Mouse (Mus musculus): Measurements from ENCODE around the gene Tymp. TPM values are rescaled to one million over a fixed set of nuclear protein-coding genes. Genes with fewer than 3 reads are reported as not detected.

The Tymp gene
- 0.86 and 1.5 TPM in 2 replicates for polyA plus RNA-seq (2014; fragmentation: Nextera tagmentation; extraction: Ambion mirVana)

DNA sequence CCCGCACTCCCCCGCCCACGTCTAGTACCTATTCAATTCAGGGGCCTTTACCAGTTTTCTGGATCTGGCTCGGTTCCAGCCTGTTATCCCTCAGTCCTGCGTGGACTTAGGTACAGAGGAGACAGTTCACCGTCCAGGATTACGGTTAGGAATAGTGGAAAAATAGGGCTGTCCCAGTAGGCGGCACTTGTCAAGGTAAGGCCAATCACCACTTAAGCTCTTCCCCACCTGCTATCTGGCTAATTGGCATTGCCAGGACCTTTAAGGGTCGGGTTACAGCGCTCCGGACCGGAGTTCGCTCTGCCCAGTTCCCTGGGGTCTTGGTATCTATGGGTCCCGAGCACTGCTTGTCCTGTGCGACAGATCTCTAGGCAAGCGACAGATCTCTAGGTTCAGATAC is at the start of gene Tymp:
Gene Tymp, minus strand, starts transcription at position 83 of the 400 bp plus-strand sequence.
- H3K9ac ChIP-seq (ENCODE audit: low read depth, low read length): no peak within 1 kb of the TSS
- H3K4me1 ChIP-seq (ENCODE audit: control insufficient read depth, insufficient read depth, low read length): peaks cover 25% of the 10 kb centered on the region
- peaks cover 4% of the 10 kb centered on the region for H3K36me3 ChIP-seq (ENCODE audit: control insufficient read depth, insufficient read depth, low read length)
- no peak for ATAC-seq (replicated peaks; ENCODE audit: insufficient number of reproducible peaks, low FRiP score, low TSS enrichment)
- peak within 1 kb of the TSS; percentile 31 for H3K4me2 ChIP-seq
- no peak within 1 kb of the TSS for H3K27ac ChIP-seq (ENCODE audit: low read depth, low read length)
- no peaks in the 10 kb centered on the region for H3K9me3 ChIP-seq (replicated peaks; ENCODE audit: control insufficient read depth, low read length)
- WGBS (ENCODE audit: insufficient replicate concordance): 15% methylated on average over 16 of the region's 16 CpGs
- peaks cover 43% of the 10 kb centered on the region for H3K27me3 ChIP-seq (ENCODE audit: control insufficient read depth, insufficient read depth, low read length)
- H3K4me3 ChIP-seq (ENCODE audit: low read depth, low read length): peak within 1 kb of the TSS; percentile 14; the same call in 1 of the 2 replicates

DNA sequence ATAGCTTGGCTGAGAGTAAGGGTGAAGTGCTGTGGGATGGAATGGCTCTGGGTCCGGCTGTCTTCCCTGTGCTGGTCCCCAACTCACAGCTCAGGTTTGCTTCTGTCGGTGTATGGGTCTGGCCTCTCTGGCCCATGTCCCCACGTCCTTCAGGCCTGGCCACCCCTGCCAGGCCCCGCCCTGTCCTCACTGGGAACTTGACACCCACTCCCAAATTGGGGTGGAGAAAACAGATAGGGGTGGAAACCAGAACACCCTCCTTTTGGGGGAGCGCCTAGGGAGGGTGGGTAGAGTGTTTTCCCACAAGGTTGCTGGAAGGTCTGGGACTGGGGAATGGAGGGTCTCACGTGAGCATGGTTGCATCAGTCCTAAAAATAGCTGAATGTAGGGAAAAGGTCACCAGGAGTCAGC is 48.9 kb upstream of the Tymp start, which contains the start of gene Cpt1b:
Gene Cpt1b, minus strand, starts transcription at position 153 of the 411 bp plus-strand sequence.
- H3K4me2 ChIP-seq: peak within 1 kb of the TSS; percentile 63
- peaks cover 29% of the 10 kb centered on the region for H3K4me1 ChIP-seq (ENCODE audit: control insufficient read depth, insufficient read depth, low read length)
- H3K27me3 ChIP-seq (ENCODE audit: control insufficient read depth, insufficient read depth, low read length): no peaks in the 10 kb centered on the region
- peak within 1 kb of the TSS; percentile 84 for H3K27ac ChIP-seq (ENCODE audit: low read depth, low read length)
- peaks cover 7% of the 10 kb centered on the region; the same call in 1 of the 2 replicates for H3K36me3 ChIP-seq (ENCODE audit: control insufficient read depth, insufficient read depth, low read length)
- H3K4me3 ChIP-seq (ENCODE audit: low read depth, low read length): peak within 1 kb of the TSS; percentile 44
- ATAC-seq (replicated peaks; ENCODE audit: insufficient number of reproducible peaks, low FRiP score, low TSS enrichment): peak; percentile 40
- no peaks in the 10 kb centered on the region for H3K9me3 ChIP-seq (replicated peaks; ENCODE audit: control insufficient read depth, low read length)
- H3K9ac ChIP-seq (ENCODE audit: low read depth, low read length): peak within 1 kb of the TSS; percentile 81
- 16% methylated on average over 6 of the region's 6 CpGs for WGBS (ENCODE audit: insufficient replicate concordance)

DNA sequence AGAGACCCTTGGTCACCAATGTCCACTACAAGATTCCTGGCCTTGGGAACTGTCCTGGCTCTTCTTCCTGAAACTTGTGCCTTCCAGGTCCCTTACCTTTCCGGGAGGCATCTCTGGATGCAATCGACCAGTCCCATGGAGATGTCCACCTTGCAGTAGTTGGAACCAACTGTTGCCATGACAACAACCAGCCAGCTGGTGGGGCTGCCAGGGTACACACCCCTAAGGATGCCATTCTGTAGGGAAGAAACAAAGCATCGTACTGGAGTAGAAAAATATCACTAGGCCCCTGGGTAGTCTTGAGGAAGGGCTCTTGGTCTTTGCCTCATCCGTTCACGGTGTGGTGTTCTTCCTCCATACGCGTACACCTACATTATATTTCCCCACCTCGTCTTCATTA is 47.8 kb upstream of the Tymp start:
- no peak overlapping the region; the same call in 1 of the 2 replicates for H3K9ac ChIP-seq (ENCODE audit: low read depth, low read length)

DNA sequence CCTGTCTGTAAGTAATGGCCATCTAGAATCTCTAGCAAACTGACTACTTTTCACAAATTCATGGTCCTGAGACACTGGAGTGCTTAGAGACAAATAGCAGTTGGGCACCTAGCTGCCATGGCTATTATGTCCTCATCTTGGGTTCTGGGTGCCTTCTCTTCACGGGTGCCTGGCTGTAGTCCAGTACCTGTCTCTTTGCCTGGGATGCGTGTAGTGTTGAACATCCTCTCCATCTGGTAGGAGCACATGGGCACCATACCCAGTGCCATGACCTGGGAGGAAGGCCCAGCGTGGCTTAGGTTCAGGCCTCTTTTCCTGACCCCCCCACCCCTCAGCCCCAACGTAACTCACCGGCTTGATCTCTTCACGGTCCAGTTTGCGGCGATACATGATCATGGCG is 45.1 kb upstream of the Tymp start:
- no peak overlapping the region for H3K4me2 ChIP-seq
- H3K4me3 ChIP-seq (ENCODE audit: low read depth, low read length): no peak overlapping the region
- peaks cover 13% of the 10 kb centered on the region for H3K36me3 ChIP-seq (ENCODE audit: control insufficient read depth, insufficient read depth, low read length)
- peaks cover 20% of the 10 kb centered on the region for H3K4me1 ChIP-seq (ENCODE audit: control insufficient read depth, insufficient read depth, low read length)
- H3K27me3 ChIP-seq (ENCODE audit: control insufficient read depth, insufficient read depth, low read length): no peaks in the 10 kb centered on the region
- ATAC-seq (replicated peaks; ENCODE audit: insufficient number of reproducible peaks, low FRiP score, low TSS enrichment): no peak
- H3K27ac ChIP-seq (ENCODE audit: low read depth, low read length): no peak overlapping the region
- 93% methylated on average over 9 of the region's 9 CpGs for WGBS (ENCODE audit: insufficient replicate concordance)
- H3K9me3 ChIP-seq (replicated peaks; ENCODE audit: control insufficient read depth, low read length): no peaks in the 10 kb centered on the region
- H3K9ac ChIP-seq (ENCODE audit: low read depth, low read length): no peak overlapping the region

More for the DNA sequence above, 47.8 kb upstream of the Tymp start:
- H3K27me3 ChIP-seq (ENCODE audit: control insufficient read depth, insufficient read depth, low read length): no peaks in the 10 kb centered on the region
- WGBS (ENCODE audit: insufficient replicate concordance): 78% methylated on average over 8 of the region's 8 CpGs
- no peak for ATAC-seq (replicated peaks; ENCODE audit: insufficient number of reproducible peaks, low FRiP score, low TSS enrichment)
- peaks cover 25% of the 10 kb centered on the region for H3K4me1 ChIP-seq (ENCODE audit: control insufficient read depth, insufficient read depth, low read length)
- H3K9me3 ChIP-seq (replicated peaks; ENCODE audit: control insufficient read depth, low read length): no peaks in the 10 kb centered on the region
- H3K4me2 ChIP-seq: peak overlapping the region; percentile 63
- peak overlapping the region; percentile 84; the same call in 1 of the 2 replicates for H3K27ac ChIP-seq (ENCODE audit: low read depth, low read length)
- H3K4me3 ChIP-seq (ENCODE audit: low read depth, low read length): peak overlapping the region; percentile 44
- H3K36me3 ChIP-seq (ENCODE audit: control insufficient read depth, insufficient read depth, low read length): peaks cover 13% of the 10 kb centered on the region

DNA sequence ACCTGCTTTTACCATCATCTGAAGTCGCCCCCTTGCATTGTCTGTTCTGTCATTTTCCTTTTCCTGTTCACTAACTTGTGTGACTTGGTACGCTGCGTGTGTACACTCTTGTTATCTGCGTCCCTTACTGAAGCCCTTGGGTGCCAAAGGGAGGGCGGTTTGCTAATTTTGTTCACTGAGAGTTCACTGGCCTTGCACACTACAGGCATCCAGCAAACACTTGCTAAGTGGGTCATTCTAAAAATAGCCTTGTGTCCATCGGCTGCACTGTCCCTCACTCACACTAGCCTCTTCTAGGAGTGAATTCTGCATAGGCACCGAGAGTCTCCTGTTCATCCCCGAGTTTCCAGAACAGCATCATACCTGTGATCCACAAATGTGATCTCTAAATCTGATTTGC is 38.4 kb upstream of the Tymp start:
- peak; percentile 57 for ATAC-seq (replicated peaks; ENCODE audit: insufficient number of reproducible peaks, low FRiP score, low TSS enrichment)
- H3K4me3 ChIP-seq (ENCODE audit: low read depth, low read length): no peak overlapping the region
- 56% methylated on average over 8 of the region's 8 CpGs for WGBS (ENCODE audit: insufficient replicate concordance)

DNA sequence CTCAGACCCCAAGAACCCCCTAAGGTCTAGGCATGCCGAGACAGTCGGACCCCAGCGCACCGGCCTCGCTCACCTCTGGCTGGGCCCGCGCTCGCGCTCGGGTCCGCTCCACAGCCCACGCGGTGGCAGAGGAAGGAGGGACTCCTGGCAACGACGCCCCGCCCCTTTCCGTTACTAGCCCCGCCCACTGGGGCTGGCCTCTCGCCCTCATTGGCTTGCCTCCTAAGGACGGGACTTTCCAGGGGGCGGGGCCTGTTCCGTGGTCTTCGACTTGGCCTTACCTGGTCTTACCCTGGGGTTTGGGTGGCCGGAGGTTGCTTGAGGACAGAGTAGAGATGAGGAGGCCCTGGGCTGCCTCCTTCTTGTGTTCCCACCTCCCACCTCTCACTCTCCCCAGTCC is 33.3 kb upstream of the Tymp start, which contains the start of gene Syce3:
Gene Syce3, minus strand, starts transcription at position 386 of the 400 bp plus-strand sequence.
- ATAC-seq (replicated peaks; ENCODE audit: insufficient number of reproducible peaks, low FRiP score, low TSS enrichment): peak; percentile 42; the same call in 1 of the 2 replicates

More for the DNA sequence above, 38.4 kb upstream of the Tymp start:
- Histone ChIP-seq H3K9me3 (replicated peaks; ENCODE audit: control insufficient read depth, low read length) (no peaks in the 10 kb centered on the region), H3K4me1 (ENCODE audit: control insufficient read depth, insufficient read depth, low read length) (peaks cover 3% of the 10 kb centered on the region), H3K27ac (ENCODE audit: low read depth, low read length) (peak overlapping the region; percentile 75), H3K4me2 (no peak overlapping the region), H3K9ac (ENCODE audit: low read depth, low read length) (no peak overlapping the region), H3K27me3 (ENCODE audit: control insufficient read depth, insufficient read depth, low read length) (no peaks in the 10 kb centered on the region), H3K36me3 (ENCODE audit: control insufficient read depth, insufficient read depth, low read length) (peaks cover 14% of the 10 kb centered on the region; the same call in 1 of the 2 replicates)

DNA sequence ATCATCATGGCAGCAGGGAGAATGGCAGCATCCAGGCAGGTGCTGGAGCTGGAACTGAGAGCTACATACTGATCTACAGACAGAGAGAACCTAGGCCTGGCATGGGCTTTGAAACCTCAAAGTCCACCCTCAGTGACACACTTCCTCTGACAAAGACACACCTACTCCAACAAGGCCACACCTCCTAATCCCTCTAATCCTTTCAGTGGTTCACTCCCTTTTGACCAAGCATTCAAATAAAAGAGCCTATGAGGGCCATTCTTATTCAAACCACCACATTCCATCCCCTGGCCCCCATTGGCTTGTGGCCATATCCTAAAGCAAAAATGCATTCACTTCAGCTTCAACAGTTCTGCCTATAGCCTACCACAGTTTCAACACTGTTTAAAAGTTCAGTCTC is 29.9 kb upstream of the Tymp start:
- no peak overlapping the region for H3K4me3 ChIP-seq (ENCODE audit: low read depth, low read length)
- H3K4me1 ChIP-seq (ENCODE audit: control insufficient read depth, insufficient read depth, low read length): no peaks in the 10 kb centered on the region
- no peaks in the 10 kb centered on the region for H3K36me3 ChIP-seq (ENCODE audit: control insufficient read depth, insufficient read depth, low read length)
- peaks cover 7% of the 10 kb centered on the region; the same call in 1 of the 2 replicates for H3K9me3 ChIP-seq (replicated peaks; ENCODE audit: control insufficient read depth, low read length)
- ATAC-seq (replicated peaks; ENCODE audit: insufficient number of reproducible peaks, low FRiP score, low TSS enrichment): no peak
- H3K9ac ChIP-seq (ENCODE audit: low read depth, low read length): no peak overlapping the region
- no peaks in the 10 kb centered on the region for H3K27me3 ChIP-seq (ENCODE audit: control insufficient read depth, insufficient read depth, low read length)
- H3K4me2 ChIP-seq: no peak overlapping the region
- H3K27ac ChIP-seq (ENCODE audit: low read depth, low read length): no peak overlapping the region

More for the DNA sequence above, 33.3 kb upstream of the Tymp start, which contains the start of gene Syce3:
- no peaks in the 10 kb centered on the region for H3K36me3 ChIP-seq (ENCODE audit: control insufficient read depth, insufficient read depth, low read length)
- H3K4me3 ChIP-seq (ENCODE audit: low read depth, low read length): no peak within 1 kb of the TSS
- no peak within 1 kb of the TSS for H3K4me2 ChIP-seq
- 73% methylated on average over 16 of the region's 24 CpGs for WGBS (ENCODE audit: insufficient replicate concordance)
- H3K27ac ChIP-seq (ENCODE audit: low read depth, low read length): no peak within 1 kb of the TSS
- no peak within 1 kb of the TSS for H3K9ac ChIP-seq (ENCODE audit: low read depth, low read length)
- no peaks in the 10 kb centered on the region for H3K27me3 ChIP-seq (ENCODE audit: control insufficient read depth, insufficient read depth, low read length)
- peaks cover 7% of the 10 kb centered on the region; the same call in 1 of the 2 replicates for H3K9me3 ChIP-seq (replicated peaks; ENCODE audit: control insufficient read depth, low read length)
- no peaks in the 10 kb centered on the region for H3K4me1 ChIP-seq (ENCODE audit: control insufficient read depth, insufficient read depth, low read length)

DNA sequence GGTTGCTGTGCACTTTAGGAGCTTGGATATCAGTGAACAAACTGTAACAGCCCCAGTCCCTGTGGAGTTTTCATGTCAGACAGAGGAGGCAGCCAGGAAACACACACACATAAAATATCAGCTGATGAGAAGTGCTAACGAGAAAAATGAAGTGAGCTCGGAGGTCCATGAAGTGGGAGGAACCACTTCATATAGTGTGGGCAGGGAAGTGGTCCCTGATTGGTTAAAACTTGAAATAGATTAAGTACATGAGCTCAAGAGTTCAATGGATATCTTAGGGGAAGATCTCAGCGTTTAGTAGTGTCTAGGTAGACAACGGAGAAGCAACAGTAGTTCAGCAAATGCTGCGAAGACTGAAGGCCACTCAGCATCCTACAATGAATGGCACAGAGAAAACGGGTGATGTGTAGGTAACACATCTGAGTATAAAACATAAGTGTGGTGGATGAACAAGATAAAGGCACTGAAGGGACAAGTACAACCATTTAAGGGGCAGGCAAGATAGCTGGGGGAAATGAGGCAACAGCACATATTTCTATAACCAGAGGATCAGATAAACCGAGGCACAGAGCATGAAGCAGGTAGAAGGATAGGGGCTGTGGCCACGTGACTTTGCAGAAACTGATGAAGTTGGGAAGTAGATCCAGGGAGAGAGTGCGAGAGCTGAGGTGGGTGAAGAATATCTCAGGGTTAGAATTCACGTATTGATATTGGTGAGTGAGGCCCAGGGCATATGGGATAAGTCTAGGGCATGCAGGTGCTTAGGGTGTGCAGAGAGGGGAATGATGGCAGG is 28.2 kb upstream of the Tymp start:
- no peaks in the 10 kb centered on the region for H3K27me3 ChIP-seq (ENCODE audit: control insufficient read depth, insufficient read depth, low read length)
- peaks cover 7% of the 10 kb centered on the region; the same call in 1 of the 2 replicates for H3K9me3 ChIP-seq (replicated peaks; ENCODE audit: control insufficient read depth, low read length)
- no peak for ATAC-seq (replicated peaks; ENCODE audit: insufficient number of reproducible peaks, low FRiP score, low TSS enrichment)
- no peak overlapping the region for H3K9ac ChIP-seq (ENCODE audit: low read depth, low read length)
- 80% methylated on average over 10 of the region's 10 CpGs for WGBS (ENCODE audit: insufficient replicate concordance)
- H3K4me2 ChIP-seq: no peak overlapping the region
- H3K27ac ChIP-seq (ENCODE audit: low read depth, low read length): no peak overlapping the region
- H3K4me1 ChIP-seq (ENCODE audit: control insufficient read depth, insufficient read depth, low read length): no peaks in the 10 kb centered on the region
- no peak overlapping the region for H3K4me3 ChIP-seq (ENCODE audit: low read depth, low read length)
- H3K36me3 ChIP-seq (ENCODE audit: control insufficient read depth, insufficient read depth, low read length): no peaks in the 10 kb centered on the region
